Mouse (Mus musculus): Measurements from ENCODE around the gene Tuba1b. TPM values are rescaled to one million over a fixed set of nuclear protein-coding genes. Genes with fewer than 3 reads are reported as not detected.
"Not testable (repeated sequence)": the region's sequence is repeated elsewhere in the genome, so short reads cannot be mapped to it uniquely, and the experiment has no call there.

Tuba1b gene
- total and polyA plus RNA-seq, 2 experiments from 2014 or later = 1,582 to 3,264 TPM

DNA sequence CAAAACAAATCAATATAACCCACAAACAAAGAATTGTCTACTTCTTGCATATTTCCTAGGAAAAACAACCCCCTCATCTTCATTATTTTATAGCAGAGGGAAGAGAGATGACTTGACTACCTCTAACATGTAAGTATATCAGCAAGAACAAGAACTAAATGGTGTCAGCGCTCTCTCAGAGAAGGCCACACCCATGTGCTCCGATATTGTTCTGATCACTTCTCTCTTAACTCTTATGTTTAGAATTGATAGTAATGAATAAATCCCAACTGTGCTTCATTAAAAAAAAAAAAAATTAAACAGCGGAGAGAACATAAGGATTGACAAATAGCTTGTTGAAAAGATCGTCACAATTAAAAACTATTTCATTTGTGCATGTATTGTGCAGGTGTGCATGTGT lies 21.0 kb upstream of the Tuba1b start:
- H3K27me3 ChIP-seq (ENCODE audit: insufficient read depth, low read length) = no peaks in the 10 kb centered on the region
- no peak for DNase-seq (ENCODE audit: low spot score)

DNA sequence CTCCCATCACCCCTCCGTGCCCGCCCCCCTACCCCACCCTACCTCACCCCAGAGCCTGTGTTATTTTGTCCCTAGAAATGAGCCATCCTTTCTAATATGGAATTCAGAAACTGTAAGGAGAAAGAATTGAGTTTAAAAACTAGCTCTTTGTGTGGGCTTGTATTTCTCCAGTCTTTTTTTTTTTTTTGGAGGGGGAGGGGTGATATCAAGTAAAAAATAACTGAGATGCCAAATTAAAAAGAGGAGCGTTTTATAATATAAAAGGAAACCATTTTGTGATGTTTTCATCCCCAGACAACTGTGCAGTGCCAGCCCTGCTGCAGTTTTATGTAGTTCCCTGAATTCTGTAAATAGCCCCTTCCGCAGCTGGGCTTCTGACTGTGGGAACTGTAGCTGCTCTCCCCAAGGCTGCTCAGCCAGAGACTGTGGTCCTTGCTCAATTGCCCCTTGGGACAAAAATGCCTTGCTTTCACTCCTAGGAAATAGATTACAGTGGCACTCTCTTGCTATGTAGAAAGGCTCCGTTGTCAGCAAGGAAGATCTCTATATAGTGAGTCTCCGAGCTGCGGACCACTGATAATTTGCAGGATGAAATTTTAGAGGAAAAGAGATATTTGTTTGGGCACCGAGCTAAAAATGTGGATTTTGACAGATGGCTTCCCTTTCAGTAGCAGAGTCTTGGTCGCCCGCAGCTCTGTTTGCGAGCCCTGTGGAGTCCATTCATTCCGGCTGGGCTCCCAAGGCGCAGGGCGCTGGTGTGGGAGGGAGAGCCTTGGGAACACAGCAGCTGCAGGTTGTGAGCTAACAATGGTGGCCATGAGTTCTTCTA lies 20.3 kb upstream of the Tuba1b start:
- H3K4me3 ChIP-seq (ENCODE audit: low read depth, low read length) = peak overlapping the region; percentile 62
- H3K9me3 ChIP-seq (ENCODE audit: low read length) = no peaks in the 10 kb centered on the region
- TF ChIP-seq CTCF (IDR thresholded peaks at IDR 0.05) = no peak
- peaks cover 4% of the 10 kb centered on the region; the same call in 1 of the 2 replicates for H3K36me3 ChIP-seq (ENCODE audit: insufficient read depth, low read length)
- H3K4me2 ChIP-seq (ENCODE audit: low read depth, low read length, poor library complexity, severe bottlenecking) = peak overlapping the region; percentile 83
- H3K27ac ChIP-seq (ENCODE audit: low read depth, low read length) = peak overlapping the region; percentile 94
- peak; percentile 78 for DNase-seq (ENCODE audit: low spot score)
- no peaks in the 10 kb centered on the region for H3K27me3 ChIP-seq (ENCODE audit: insufficient read depth, low read length)
- peak overlapping the region; percentile 75 for H3K9ac ChIP-seq (replicated peaks; ENCODE audit: low read length, poor library complexity, severe bottlenecking)
- no peaks in the 10 kb centered on the region for H3K4me1 ChIP-seq (ENCODE audit: insufficient read depth, low read length)
- no peak for ATAC-seq (ENCODE audit: low FRiP score)
- 5% methylated on average over 14 of the region's 14 CpGs for WGBS

More for the DNA sequence above, 21.0 kb upstream of the Tuba1b start:
- 29% methylated on average over 4 of the region's 4 CpGs for WGBS
- 0 out of 2 replicates have a peak, but pooled peaks cover 2% of the 10 kb centered on the region for H3K36me3 ChIP-seq (ENCODE audit: insufficient read depth, low read length)
- ATAC-seq (ENCODE audit: low FRiP score) = no peak
- no peaks in the 10 kb centered on the region for H3K4me1 ChIP-seq (ENCODE audit: insufficient read depth, low read length)
- peak overlapping the region; percentile 83 for H3K4me2 ChIP-seq (ENCODE audit: low read depth, low read length, poor library complexity, severe bottlenecking)
- H3K27ac ChIP-seq (ENCODE audit: low read depth, low read length) = peak overlapping the region; percentile 94
- H3K9ac ChIP-seq (replicated peaks; ENCODE audit: low read length, poor library complexity, severe bottlenecking) = peak overlapping the region; percentile 75
- TF ChIP-seq CTCF (IDR thresholded peaks at IDR 0.05) = no peak
- H3K4me3 ChIP-seq (ENCODE audit: low read depth, low read length) = peak overlapping the region; percentile 62
- H3K9me3 ChIP-seq (ENCODE audit: low read length) = no peaks in the 10 kb centered on the region

DNA sequence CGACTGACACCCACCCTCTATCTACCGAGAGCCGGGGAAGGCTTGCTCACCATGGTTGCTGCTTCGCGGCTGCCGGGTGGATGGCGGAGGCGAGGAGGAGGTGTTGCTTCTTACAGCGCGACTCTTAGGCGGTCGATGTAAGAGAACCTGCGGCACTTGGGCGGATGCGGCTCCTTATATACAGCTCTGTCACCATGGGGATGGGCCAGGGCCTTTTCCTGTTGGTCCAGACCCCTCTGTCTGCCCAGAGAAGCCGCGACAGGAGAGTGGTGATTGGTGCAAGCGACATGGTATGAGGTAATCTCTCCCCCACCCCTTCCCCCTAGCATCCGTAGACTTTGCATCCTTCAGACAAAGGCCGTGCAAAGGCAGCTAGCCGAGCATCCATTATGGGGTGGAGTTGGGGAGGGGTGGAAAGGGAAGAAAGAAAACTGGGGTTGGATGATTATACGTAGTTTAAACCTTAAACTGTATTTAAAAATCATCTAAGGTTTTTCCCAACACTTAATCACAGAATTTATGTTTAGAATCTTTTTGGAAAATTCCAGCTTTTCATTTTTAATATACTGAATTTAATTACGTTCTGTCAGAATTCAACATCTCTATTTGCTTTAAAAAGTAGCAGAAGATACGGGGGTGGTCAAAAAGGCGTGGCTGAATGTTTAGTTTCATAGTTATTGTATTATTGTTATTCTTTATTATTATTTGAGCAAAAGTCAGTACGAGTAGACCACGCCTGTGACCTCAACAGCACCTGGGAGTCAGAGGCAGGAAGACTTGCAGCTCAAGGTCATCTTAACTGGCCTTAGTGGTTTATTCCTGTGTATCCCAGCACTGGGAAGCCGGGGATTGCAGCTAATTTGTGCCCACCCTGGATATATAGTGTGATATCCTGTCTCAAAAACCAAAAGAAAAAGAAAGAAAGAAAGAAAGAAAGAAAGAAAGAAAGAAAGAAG lies 19.3 kb upstream of the Tuba1b start, which contains the start of the genes Gm49450 and Tuba1a:
Gm49450 (minus strand) TSS at position 151 of the 956 bp plus-strand sequence.
Tuba1a (minus strand) TSS at position 303 of the 956 bp plus-strand sequence.
- no peaks in the 10 kb centered on the region for H3K4me1 ChIP-seq (ENCODE audit: insufficient read depth, low read length)
- no peaks in the 10 kb centered on the region for H3K9me3 ChIP-seq (ENCODE audit: low read length)
- H3K4me3 ChIP-seq (ENCODE audit: low read depth, low read length) = peak within 1 kb of the TSS; percentile 62
- H3K4me2 ChIP-seq (ENCODE audit: low read depth, low read length, poor library complexity, severe bottlenecking) = peak within 1 kb of the TSS; percentile 83
- H3K36me3 ChIP-seq (ENCODE audit: insufficient read depth, low read length) = peaks cover 13% of the 10 kb centered on the region; the same call in 1 of the 2 replicates
- no peaks in the 10 kb centered on the region for H3K27me3 ChIP-seq (ENCODE audit: insufficient read depth, low read length)
- TF ChIP-seq CTCF (IDR thresholded peaks at IDR 0.05) = no peak
- H3K27ac ChIP-seq (ENCODE audit: low read depth, low read length) = peak within 1 kb of the TSS; percentile 94
- under 1% methylated on average over 28 of the region's 28 CpGs for WGBS
- DNase-seq (ENCODE audit: low spot score) = peak; percentile 99
- H3K9ac ChIP-seq (replicated peaks; ENCODE audit: low read length, poor library complexity, severe bottlenecking) = peak within 1 kb of the TSS; percentile 99
- peak; percentile 98 for ATAC-seq (ENCODE audit: low FRiP score)

DNA sequence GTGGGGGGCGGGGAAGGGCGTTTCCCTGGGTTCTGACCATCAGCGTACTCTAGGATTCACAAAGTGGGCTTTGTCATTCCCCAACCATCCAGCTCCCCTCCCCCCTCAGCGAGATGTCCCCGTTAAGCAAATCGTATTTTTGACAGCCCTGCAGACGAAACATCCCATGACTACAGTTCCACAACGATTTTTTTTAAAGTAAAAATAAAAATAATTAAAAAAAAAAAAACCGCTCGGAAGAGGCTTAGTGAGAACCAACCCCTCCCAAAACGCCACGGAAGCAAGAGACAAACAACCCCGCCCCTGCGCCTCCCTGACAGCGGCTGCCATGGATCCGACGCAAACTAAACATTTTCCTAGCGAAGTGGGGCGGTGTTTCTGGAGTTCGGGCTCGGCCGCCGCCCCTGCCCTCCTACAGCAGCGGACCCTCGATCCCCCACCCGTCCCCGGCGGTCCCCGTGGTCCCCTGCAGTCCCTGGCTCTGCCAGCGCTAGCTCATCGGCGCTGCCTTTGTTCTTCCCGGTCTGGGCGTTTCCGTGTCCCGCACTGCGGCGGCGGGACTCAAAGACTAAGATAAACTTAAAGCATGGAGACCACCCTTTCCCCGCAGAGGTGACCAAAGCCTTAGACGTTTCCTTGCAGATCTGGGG lies 18.5 kb upstream of the Tuba1b start:
- H3K27me3 ChIP-seq (ENCODE audit: insufficient read depth, low read length) = no peaks in the 10 kb centered on the region
- peak overlapping the region; percentile 83; the same call in 1 of the 2 replicates for H3K4me2 ChIP-seq (ENCODE audit: low read depth, low read length, poor library complexity, severe bottlenecking)
- TF ChIP-seq CTCF (IDR thresholded peaks at IDR 0.05) = peak; percentile 52
- peak overlapping the region; percentile 62 for H3K4me3 ChIP-seq (ENCODE audit: low read depth, low read length)
- peak overlapping the region; percentile 99 for H3K9ac ChIP-seq (replicated peaks; ENCODE audit: low read length, poor library complexity, severe bottlenecking)
- peak overlapping the region; percentile 94 for H3K27ac ChIP-seq (ENCODE audit: low read depth, low read length)
- ATAC-seq (ENCODE audit: low FRiP score) (peak; percentile 62), DNase-seq (ENCODE audit: low spot score) (peak; percentile 84)
- under 1% methylated on average over 40 of the region's 41 CpGs for WGBS
- H3K9me3 ChIP-seq (ENCODE audit: low read length) = no peaks in the 10 kb centered on the region
- H3K36me3 ChIP-seq (ENCODE audit: insufficient read depth, low read length) = peaks cover 13% of the 10 kb centered on the region; the same call in 1 of the 2 replicates
- H3K4me1 ChIP-seq (ENCODE audit: insufficient read depth, low read length) = no peaks in the 10 kb centered on the region

DNA sequence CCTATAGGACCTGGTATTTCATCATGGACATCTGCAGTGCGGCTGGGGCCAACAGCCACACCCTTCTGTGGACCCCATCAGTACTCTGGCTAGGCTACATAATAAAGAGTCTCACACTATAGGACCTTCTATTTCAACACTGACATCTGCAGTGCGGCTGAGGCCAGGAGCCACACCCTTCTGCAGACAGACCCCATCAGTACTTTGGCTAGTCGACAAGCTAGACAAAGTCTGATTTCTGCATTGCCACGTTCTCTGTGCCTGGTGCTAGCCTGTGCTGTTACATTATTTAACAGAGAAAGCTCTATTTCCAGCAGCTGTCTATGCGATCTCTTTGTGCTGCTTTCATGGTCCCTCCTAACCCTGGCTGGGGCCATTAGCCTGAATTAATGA lies 17.7 kb upstream of the Tuba1b start:
- ATAC-seq (ENCODE audit: low FRiP score) = 0 out of 2 replicates have a peak, but pooled peaks have one; percentile 3
- Histone ChIP-seq H3K4me2 (ENCODE audit: low read depth, low read length, poor library complexity, severe bottlenecking) (peak overlapping the region; percentile 36), H3K4me3 (ENCODE audit: low read depth, low read length) (peak overlapping the region; percentile 62), H3K9ac (replicated peaks; ENCODE audit: low read length, poor library complexity, severe bottlenecking) (peak overlapping the region; percentile 99), H3K27ac (ENCODE audit: low read depth, low read length) (peak overlapping the region; percentile 94), H3K36me3 (ENCODE audit: insufficient read depth, low read length) (peaks cover 13% of the 10 kb centered on the region; the same call in 1 of the 2 replicates), H3K9me3 (ENCODE audit: low read length) (no peaks in the 10 kb centered on the region), H3K27me3 (ENCODE audit: insufficient read depth, low read length) (no peaks in the 10 kb centered on the region), H3K4me1 (ENCODE audit: insufficient read depth, low read length) (0 out of 2 replicates have a peak, but pooled peaks cover 3% of the 10 kb centered on the region)
- TF ChIP-seq CTCF (IDR thresholded peaks at IDR 0.05) = no peak
- DNase-seq (ENCODE audit: low spot score) = peak; percentile 73
- WGBS = 2% methylated on average over 5 of the region's 5 CpGs

DNA sequence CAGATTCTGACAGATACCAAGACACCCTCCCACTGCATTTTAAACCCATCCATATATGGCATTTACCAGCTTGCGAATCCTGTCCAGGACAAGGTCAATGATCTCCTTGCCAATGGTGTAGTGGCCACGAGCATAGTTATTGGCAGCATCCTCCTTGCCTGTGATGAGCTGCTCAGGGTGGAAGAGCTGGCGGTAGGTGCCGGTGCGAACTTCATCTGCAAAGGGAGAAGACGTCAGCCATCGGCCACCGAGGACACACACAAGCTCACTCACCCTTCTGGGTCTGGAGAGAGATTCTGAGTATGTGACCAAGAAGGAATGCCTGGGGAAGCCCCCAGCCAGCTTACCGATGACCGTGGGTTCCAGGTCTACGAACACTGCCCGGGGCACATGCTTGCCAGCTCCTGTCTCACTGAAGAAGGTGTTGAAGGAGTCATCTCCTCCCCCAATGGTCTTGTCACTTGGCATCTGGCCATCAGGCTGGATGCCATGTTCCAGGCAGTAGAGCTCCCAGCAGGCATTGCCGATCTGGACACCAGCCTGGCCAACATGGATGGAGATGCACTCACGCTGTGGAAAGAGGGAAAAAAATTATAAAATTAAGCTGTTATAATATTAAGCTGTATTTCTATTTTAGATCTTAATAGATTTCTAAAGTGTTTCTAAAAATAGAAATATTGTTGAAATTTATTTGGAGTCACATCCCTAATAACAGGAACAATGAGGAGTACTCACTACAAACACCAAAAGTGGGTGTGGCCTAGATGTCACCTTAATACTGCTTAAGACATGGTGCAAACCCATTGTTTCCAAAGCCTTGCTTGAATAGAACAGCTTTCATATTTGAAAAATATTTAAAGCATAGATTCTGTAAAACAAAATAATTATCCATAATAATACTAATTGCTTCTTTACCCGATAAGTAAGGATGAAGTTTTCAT lies 17.0 kb upstream of the Tuba1b start:
- H3K36me3 ChIP-seq (ENCODE audit: insufficient read depth, low read length) = peaks cover 13% of the 10 kb centered on the region; the same call in 1 of the 2 replicates
- ATAC-seq (ENCODE audit: low FRiP score); H3K9me3 ChIP-seq (ENCODE audit: low read length); H3K27me3 ChIP-seq (ENCODE audit: insufficient read depth, low read length); H3K4me1 ChIP-seq (ENCODE audit: insufficient read depth, low read length): not testable (repeated sequence)
- peak overlapping the region; percentile 62 for H3K4me3 ChIP-seq (ENCODE audit: low read depth, low read length)
- 18% methylated on average over 11 of the region's 15 CpGs for WGBS
- H3K4me2 ChIP-seq (ENCODE audit: low read depth, low read length, poor library complexity, severe bottlenecking) = peak overlapping the region; percentile 36
- H3K9ac ChIP-seq (replicated peaks; ENCODE audit: low read length, poor library complexity, severe bottlenecking) = peak overlapping the region; percentile 99
- DNase-seq (ENCODE audit: low spot score) = peak; percentile 70
- peak overlapping the region; percentile 94 for H3K27ac ChIP-seq (ENCODE audit: low read depth, low read length)
